Mouse (Mus musculus) heart, embryonic 13.5 days (tissue): Measurements from ENCODE around the gene Lcn11. TPM values are rescaled to one million over a fixed set of nuclear protein-coding genes. Genes with fewer than 3 reads are reported as not detected.

Experiments
- ATAC-seq: fragments of 200-750 bp; cut with Nextera tagmentation; 2 replicates; pipeline ENCODE4 v1.8.0; 2017; ENCODE audit warnings: moderate TSS enrichment; ENCODE audit not compliant: insufficient number of reproducible peaks, low FRiP score, low TSS enrichment; ENCODE audit errors: extremely low read depth
- H3K27ac ChIP-seq: fragments of 300-500 bp; sonication (generic); replicated peaks from 2 replicates; pipeline ENCODE4 v1.5.1; 2015; ENCODE audit warnings: moderate library complexity, mild to moderate bottlenecking, inconsistent platforms
- H3K27me3 ChIP-seq: fragments of 300-500 bp; sonication (generic); replicated peaks from 2 replicates; pipeline ENCODE4 v1.6.1; 2015; ENCODE audit warnings: mild to moderate bottlenecking, inconsistent platforms
- H3K36me3 ChIP-seq: fragments of 300-500 bp; sonication (generic); 2 replicates; pipeline ENCODE4 v1.6.1; 2015; ENCODE audit warnings: mild to moderate bottlenecking, inconsistent platforms
- H3K4me1 ChIP-seq: fragments of 300-500 bp; sonication (generic); 2 replicates; pipeline ENCODE4 v1.6.1; 2015; ENCODE audit warnings: inconsistent platforms
- H3K4me2 ChIP-seq: fragments of 300-500 bp; sonication (generic); 2 replicates; pipeline ENCODE4 v1.6.1; 2015; ENCODE audit warnings: inconsistent platforms, mild to moderate bottlenecking, moderate library complexity
- H3K4me3 ChIP-seq: fragments of 300-500 bp; sonication (generic); 2 replicates; pipeline ENCODE4 v1.5.1; 2015; ENCODE audit warnings: moderate library complexity, mild to moderate bottlenecking, inconsistent platforms
- H3K9ac ChIP-seq: fragments of 300-500 bp; sonication (generic); 2 replicates; pipeline ENCODE4 v1.6.1; 2015; ENCODE audit warnings: inconsistent platforms, mild to moderate bottlenecking, moderate library complexity
- H3K9me3 ChIP-seq: fragments of 300-500 bp; sonication (generic); 2 replicates; pipeline ENCODE4 v1.6.1; 2016; ENCODE audit warnings: inconsistent platforms
- WGBS: fragments of 180-500 bp; shearing (Covaris S2); methylation state at CpG from one replicate; pipeline ENCODE4 v1.1.7; 2015; ENCODE audit warnings: mixed read lengths; 5-methylcytosine and 5-hydroxymethylcytosine counted together
- polyA plus RNA-seq: library from polyadenylated mRNA; unstranded; fragments of >200 nt; fragmentation: Nextera tagmentation; extraction: Ambion mirVana; gene quantifications from 2 replicates; pipeline ENCODE4 v1.2.1, GENCODE M21; 2015

The Lcn11 gene
- polyA plus RNA-seq, 1 experiment from 2014 or later: not detected

- WGBS: 61% methylated on average over 8 of the region's 8 CpGs
- no peak overlapping the region for H3K4me3 ChIP-seq
- H3K9me3 ChIP-seq: no peaks in the 10 kb centered on the region
- no peak overlapping the region for H3K4me2 ChIP-seq
- H3K4me1 ChIP-seq: no peaks in the 10 kb centered on the region
- H3K9ac ChIP-seq: no peak overlapping the region
- peaks cover 6% of the 10 kb centered on the region; the same call in 1 of the 2 replicates for H3K27me3 ChIP-seq
- H3K36me3 ChIP-seq: no peaks in the 10 kb centered on the region
- no peak for ATAC-seq
- H3K27ac ChIP-seq: no peak overlapping the region
Measured at GRCm38 (mm10) chr2:25828344-25828947, 51.6 kb downstream of the Lcn11 start.

Other genes with a start within 250 kb of the Lcn11 start
- 21.0 and 22.9 TPM in 2 replicates for gene Traf2, start 230.1 kb upstream of the Lcn11 start, polyA plus RNA-seq
- 277 and 302 TPM in 2 replicates for gene Edf1, start 219.2 kb upstream of the Lcn11 start, polyA plus RNA-seq
- gene Mamdc4, start 202.2 kb upstream of the Lcn11 start, polyA plus RNA-seq: 4.6 and 7.3 TPM in 2 replicates
- 177 and 199 TPM in 2 replicates for gene Phpt1, start 201.8 kb upstream of the Lcn11 start, polyA plus RNA-seq
- gene Ajm1, start 195.3 kb upstream of the Lcn11 start, polyA plus RNA-seq: 0.14 and 0.27 TPM in 2 replicates
- 42.9 and 47.6 TPM in 2 replicates for gene Rabl6, start 168.5 kb upstream of the Lcn11 start, polyA plus RNA-seq
- 0.11 and 0.13 TPM in 2 replicates for gene Ccdc183, start 159.3 kb upstream of the Lcn11 start, polyA plus RNA-seq
- gene Tmem141, start 155.0 kb upstream of the Lcn11 start, polyA plus RNA-seq: 20.3 and 20.4 TPM in 2 replicates
- gene Fcna, start 149.0 kb upstream of the Lcn11 start, polyA plus RNA-seq: 2.3 and 2.6 TPM in 2 replicates
- not detected in 2 replicates for gene Lcn8, start 123.9 kb upstream of the Lcn11 start, polyA plus RNA-seq
- gene Lcn5, start 119.1 kb upstream of the Lcn11 start, polyA plus RNA-seq: not detected in 2 replicates
- not detected in 2 replicates for gene Lcn6, start 100.2 kb upstream of the Lcn11 start, polyA plus RNA-seq
- not detected in 2 replicates for gene Lcn10, start 94.3 kb upstream of the Lcn11 start, polyA plus RNA-seq
- gene Obp2a, start 77.0 kb upstream of the Lcn11 start, polyA plus RNA-seq: not detected in 2 replicates
- 47.0 and 47.6 TPM in 2 replicates for gene Bmyc, start 70.3 kb upstream of the Lcn11 start, polyA plus RNA-seq
- gene Obp2b, start 40.0 kb upstream of the Lcn11 start, polyA plus RNA-seq: not detected in 2 replicates
- not detected in 2 replicates for gene Lcn3, start 11.4 kb upstream of the Lcn11 start, polyA plus RNA-seq
- gene Gm13539, start 5.2 kb downstream of the Lcn11 start, polyA plus RNA-seq: not detected in 2 replicates
- gene Glt6d1, start 38.8 kb downstream of the Lcn11 start, polyA plus RNA-seq: not detected in 2 replicates
- not detected in 2 replicates for gene Lcn9, start 46.1 kb downstream of the Lcn11 start, polyA plus RNA-seq
- gene Sohlh1, start 70.2 kb downstream of the Lcn11 start, polyA plus RNA-seq: not detected in 2 replicates
- 0.07 and 0.11 TPM in 2 replicates for gene Kcnt1, start 86.7 kb downstream of the Lcn11 start, polyA plus RNA-seq
- gene Camsap1, start 206.3 kb downstream of the Lcn11 start, polyA plus RNA-seq: 6.6 and 11.6 TPM in 2 replicates
- gene Ubac1, start 244.7 kb downstream of the Lcn11 start, polyA plus RNA-seq: 97.0 and 111 TPM in 2 replicates